Mouse (Mus musculus) embryo, embryonic 11.5 days (tissue): ENCODE data around the gene Kcnrg.

Experiments
- DNase-seq: peaks from one replicate; pipeline ENCODE4 v3.0.0-alpha.2; 2012; ENCODE audit warnings: low read depth, low spot score

Kcnrg gene

GRCm38 (mm10) chr14:61645547-61645946, 38.3 kb downstream of the Kcnrg start:
- no peak for DNase-seq

- peak; percentile 40 for DNase-seq
These were observed 40.1 kb downstream of the Kcnrg start for GRCm38 (mm10) chr14:61647182-61647880.

DNA sequence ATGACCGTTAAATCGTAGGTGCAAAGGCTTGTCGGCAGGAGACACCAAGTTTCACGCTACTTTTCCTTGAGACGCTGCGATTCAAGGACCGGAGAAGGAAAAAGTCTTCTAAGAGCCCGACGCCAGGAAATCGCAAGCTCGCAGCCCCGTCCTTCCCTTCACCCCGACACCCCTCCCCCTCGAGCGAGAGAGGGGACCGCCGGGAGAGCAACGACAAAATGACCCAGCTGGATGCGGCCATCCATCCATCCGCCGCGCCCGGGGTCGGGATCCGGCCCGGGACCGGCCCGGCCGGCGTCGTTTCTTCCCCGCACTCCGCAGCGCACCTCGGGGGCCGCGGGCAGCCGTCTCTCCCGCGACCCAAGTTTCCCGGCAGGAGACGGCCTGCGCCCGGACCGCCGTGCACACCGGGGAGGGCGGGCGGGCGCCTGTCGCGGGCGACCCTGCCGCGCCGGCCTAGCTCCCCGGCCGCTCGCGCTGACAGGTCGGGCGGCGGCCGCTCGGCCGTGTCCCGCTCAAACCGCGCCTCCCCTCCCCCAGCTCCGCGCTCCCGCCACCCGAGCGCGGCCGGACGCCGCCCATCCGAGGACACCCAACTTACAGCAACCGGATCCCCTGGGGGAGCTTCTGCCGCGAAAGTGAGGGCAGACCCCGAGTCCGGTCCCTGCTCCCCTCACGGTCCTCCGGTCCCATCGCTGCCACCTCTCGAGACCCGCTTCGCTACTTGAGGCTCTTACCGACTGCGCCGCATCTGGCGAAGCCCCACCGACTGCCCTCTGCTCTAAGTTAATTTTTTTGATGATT, 40.8 kb downstream of the Kcnrg start:
- DNase-seq: no peak

DNA sequence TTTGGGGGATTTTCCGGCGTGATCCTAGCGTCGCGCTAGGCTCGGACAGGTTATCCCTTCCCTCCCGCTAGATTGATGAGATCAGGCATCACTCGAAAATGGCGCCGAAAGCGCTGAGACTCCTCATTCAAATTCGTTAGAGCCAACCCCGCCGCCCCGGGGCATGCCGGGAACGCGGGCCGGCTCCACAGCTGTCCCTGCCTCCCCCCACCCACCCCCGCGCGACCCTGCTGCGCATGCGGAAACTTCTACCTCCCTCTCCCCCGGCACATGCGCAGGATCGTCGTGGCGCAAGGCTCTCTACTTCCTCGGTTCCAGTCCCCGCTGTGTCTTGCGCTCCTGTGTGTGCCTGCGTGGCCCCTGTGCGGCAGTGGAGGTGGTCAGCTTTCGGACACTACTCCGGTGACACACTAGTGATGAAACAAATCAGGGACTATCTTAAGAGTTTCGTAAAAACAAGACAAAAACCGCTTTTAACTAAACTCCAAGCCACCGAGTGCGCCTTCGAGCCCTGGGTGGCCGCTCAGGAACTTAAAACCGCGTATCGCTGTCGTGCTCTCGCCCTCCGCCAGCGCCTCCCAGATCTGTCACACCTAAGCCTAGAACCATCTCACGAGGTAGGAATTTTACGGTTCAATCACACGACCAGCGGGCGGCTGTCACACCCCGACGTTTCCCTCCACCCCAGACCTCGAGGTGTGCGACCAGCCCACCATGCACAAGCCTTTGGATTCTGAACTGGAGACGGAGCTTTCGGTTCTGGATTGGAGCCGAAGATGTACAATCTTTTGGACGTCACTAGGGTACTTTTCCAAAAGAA, 41.6 kb downstream of the Kcnrg start:
- peak; percentile 99 for DNase-seq

- no peak for DNase-seq
These were observed 43.2 kb downstream of the Kcnrg start for GRCm38 (mm10) chr14:61650291-61650960.

GRCm38 (mm10) chr14:61656469-61656868, 49.2 kb downstream of the Kcnrg start:
- no peak for DNase-seq

DNA sequence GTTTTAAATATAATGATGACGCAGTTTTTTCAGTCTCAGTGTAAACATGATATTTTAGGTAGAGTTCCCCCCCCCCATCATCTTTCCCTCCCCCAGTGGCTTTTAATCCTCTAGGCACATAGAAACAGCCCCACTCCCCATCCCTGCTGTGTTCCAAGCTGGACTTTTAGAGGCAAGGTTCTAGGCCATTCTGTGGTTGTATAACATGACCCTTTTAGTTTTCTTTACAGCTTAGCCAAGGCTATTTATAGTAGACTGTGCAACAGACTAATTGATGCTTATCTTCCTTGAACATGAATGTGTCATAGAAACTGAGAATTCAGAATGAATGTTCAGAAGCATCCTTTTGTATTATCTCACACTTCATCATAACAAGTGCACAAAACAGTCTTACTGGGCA, 54.2 kb downstream of the Kcnrg start:
- DNase-seq: no peak

DNA sequence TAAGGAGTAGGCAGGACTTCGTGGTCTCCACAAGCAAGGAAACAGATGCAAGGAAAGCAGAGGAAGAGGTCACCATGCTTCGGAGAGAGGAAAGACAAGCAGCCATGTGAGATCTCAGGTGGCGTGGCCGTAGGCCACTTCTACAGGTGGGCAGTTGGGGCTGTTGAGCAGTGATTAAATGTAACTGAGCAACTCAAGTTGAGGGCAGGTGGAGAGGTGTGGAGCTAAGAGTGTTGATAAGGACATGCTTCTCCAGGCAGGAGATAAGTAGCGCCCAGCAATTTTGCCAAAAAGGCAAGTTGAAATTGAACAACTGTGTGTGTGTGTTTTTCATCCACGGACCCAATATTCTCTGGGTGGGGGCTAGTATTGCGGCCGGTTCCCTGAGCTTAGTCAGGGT, 55.0 kb downstream of the Kcnrg start:
- DNase-seq: no peak
